Mouse (Mus musculus): ENCODE results near the gene Chst8.

DNA sequence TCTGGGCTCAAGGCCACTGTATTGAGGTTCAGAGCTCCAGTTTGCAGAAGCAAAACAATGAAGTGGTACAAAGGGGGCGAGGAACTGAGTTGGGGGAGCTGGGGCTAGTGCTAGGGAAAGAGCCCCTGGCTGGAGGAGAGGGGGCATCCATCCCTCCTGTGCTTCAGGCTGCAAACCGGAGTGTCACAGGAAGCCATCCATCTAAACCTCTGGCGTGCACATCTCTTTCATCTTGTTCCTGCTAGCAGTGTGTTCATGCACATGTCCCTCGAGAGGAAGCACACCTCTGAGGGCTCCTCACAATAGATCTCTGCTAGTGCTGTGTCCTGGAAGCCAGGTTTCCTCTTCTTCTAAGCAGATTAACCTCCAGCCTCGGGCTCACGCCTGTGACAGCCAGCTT is 65.9 kb downstream of the Chst8 start:
- TF ChIP-seq MAFK (IDR thresholded peaks at IDR 0.05; ENCODE audit: insufficient read depth, low read depth, low read length) (no peak), HCFC1 (IDR thresholded peaks at IDR 0.05; ENCODE audit: borderline replicate concordance, insufficient read depth, low read length) (no peak), CHD2 (IDR thresholded peaks at IDR 0.05; ENCODE audit: low read depth, low read length) (no peak), ZNF384 (IDR thresholded peaks at IDR 0.05; ENCODE audit: low read depth, low read length) (no peak), ZC3H11A (IDR thresholded peaks at IDR 0.05; ENCODE audit: borderline replicate concordance, low read depth, low read length) (no peak)
